Mouse (Mus musculus) layer of hippocampus, postnatal 25 days (tissue): ENCODE measurements at regions not wholly inside any gene's neighbourhood (a gene's known extent, or its start where the extent isn't known, plus 50 kb on each side); places are given as distances from the start of the nearest gene placed in this dataset.

Experiments
- DNase-seq, 2 experiments: peaks; one replicate each; pipeline ENCODE4 v3.0.0; 2022; ENCODE audit warnings: mixed read lengths in 2 of 2, low spot score in 1 of 2; ENCODE audit errors: extremely low spot score in 1 of 2

GRCm38 (mm10) chr15:65733326-65733725 lies 718.6 kb upstream of the Gm21961 start:
- DNase-seq = no peak

GRCm38 (mm10) chr15:65731308-65731707 lies 716.6 kb upstream of the Gm21961 start:
- DNase-seq = no peak

GRCm38 (mm10) chr15:65727061-65727460 lies 712.4 kb upstream of the Gm21961 start:
- DNase-seq = no peak

GRCm38 (mm10) chr15:65726271-65726670 lies 711.6 kb upstream of the Gm21961 start:
- DNase-seq = no peak

- peak in 1 of 2 experiments; percentile 15 for DNase-seq
These were observed 688.9 kb upstream of the Gm21961 start for GRCm38 (mm10) chr15:65703559-65703958.

- DNase-seq = peak in 1 of 2 experiments; percentile 7
These were observed 686.8 kb upstream of the Gm21961 start for GRCm38 (mm10) chr15:65701510-65701909.

- no peak for DNase-seq
These were observed 683.9 kb upstream of the Gm21961 start for GRCm38 (mm10) chr15:65698596-65698995.
